Mouse (Mus musculus): ENCODE results near the gene Lrrc74b. TPM values are rescaled to one million over a fixed set of nuclear protein-coding genes. Genes with fewer than 3 reads are reported as not detected.
A peak's percentile ranks its signal among the peaks of the same experiment; 100 is the strongest.

Gene Lrrc74b
- total RNA-seq (2021) (not detected), polyA plus RNA-seq (2012; rRNA removed) (0.12 and 0.61 TPM in 2 replicates)
- long read RNA-seq = 0 reads

DNA sequence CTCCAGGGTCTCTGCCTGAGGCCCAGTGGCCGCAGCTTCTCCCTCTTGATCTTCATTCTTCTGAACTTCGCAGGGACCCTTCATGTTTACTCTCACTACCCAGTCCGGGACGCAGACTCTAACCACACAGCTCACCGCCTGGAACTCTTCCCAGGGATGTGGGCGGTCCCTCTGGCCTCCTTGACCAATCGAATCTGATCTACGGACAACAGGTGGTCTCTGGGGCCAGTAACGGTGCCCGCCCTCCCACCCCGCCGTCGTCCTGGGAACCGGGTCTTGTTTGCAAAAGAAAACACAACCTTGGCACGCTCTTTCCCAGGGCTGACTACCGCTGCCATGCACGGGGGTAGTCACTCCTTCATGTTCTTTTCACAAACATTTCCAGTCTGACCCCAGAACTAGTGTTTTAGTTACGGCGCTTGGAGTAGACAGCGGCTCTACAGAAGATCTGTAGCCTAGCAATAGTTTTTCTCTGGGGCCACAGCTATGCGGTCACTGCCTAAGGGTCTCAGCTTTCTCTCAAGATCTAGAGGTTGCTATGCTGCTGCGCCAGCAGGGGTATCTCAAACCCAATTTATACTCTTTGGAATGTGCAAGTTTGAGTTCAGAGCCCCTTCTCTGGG lies at the start of gene Lrrc74b:
Lrrc74b (minus strand) TSS at position 120 of the 623 bp plus-strand sequence.
- Histone ChIP-seq H3K4me3 (peak within 1 kb of the TSS; percentile 44), H3K27me3 (ENCODE audit: control insufficient read depth, insufficient read depth, low read length) (no peaks in the 10 kb centered on the region), H3K36me3 (ENCODE audit: control insufficient read depth, insufficient read depth, low read length) (no peaks in the 10 kb centered on the region), H3K9ac (ENCODE audit: low read depth, low read length) (0 out of 2 replicates have a peak within 1 kb of the TSS, but pooled peaks have one; percentile 3), H3K4me1 (ENCODE audit: control insufficient read depth, insufficient read depth, low read length) (no peaks in the 10 kb centered on the region), H3K79me2 (replicated peaks; ENCODE audit: control insufficient read depth, insufficient read depth, low read length) (no peaks in the 10 kb centered on the region), H3K27ac (no peak within 1 kb of the TSS; the same call in 1 of the 2 replicates)
- TF ChIP-seq CTCF (IDR thresholded peaks at IDR 0.05) (no peak), EP300 (IDR thresholded peaks at IDR 0.05; ENCODE audit: insufficient read depth, low read depth, low read length) (no peak), POLR2A (IDR thresholded peaks at IDR 0.05; ENCODE audit: insufficient read depth, low read depth, low read length) (no peak)
- WGBS = 6% methylated on average over 22 of the region's 22 CpGs
- intact Hi-C loops (cut with DNase I) = no loop called here
- peak; percentile 68 to 72 for DNase-seq

DNA sequence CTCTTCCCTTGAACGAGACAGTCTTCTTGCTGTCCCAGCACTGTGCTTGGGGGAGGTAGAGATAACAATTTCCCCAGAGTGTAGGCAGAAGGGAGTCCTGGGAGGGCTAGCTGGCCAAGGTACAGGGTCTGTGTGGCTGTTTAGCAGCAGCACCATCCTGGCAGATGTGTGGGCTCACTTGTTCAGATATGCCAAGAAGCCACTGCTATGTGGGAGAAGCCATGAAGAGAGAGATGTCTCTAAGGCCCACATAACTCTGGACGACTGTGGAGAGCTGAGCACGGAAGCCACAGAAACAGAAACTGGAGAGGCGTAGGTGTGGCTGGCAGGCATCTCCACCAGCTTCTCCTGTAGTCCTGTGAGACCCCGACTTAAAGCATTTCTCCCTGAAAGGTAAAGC lies 44.6 kb upstream of the Lrrc74b start:
- H3K36me3 ChIP-seq (ENCODE audit: control insufficient read depth, insufficient read depth, low read length) = no peaks in the 10 kb centered on the region
- no peak overlapping the region for H3K4me3 ChIP-seq
- no peak overlapping the region for H3K27ac ChIP-seq
- no peak for DNase-seq
- H3K4me1 ChIP-seq (ENCODE audit: control insufficient read depth, insufficient read depth, low read length) = no peaks in the 10 kb centered on the region
- 65% methylated on average over 5 of the region's 5 CpGs for WGBS
- TF ChIP-seq CTCF (IDR thresholded peaks at IDR 0.05) = no peak
- no peak for TF ChIP-seq EP300 (IDR thresholded peaks at IDR 0.05; ENCODE audit: insufficient read depth, low read depth, low read length)
- no peak for TF ChIP-seq POLR2A (IDR thresholded peaks at IDR 0.05; ENCODE audit: insufficient read depth, low read depth, low read length)
- intact Hi-C loops (cut with DNase I) = no loop called here
- H3K27me3 ChIP-seq (ENCODE audit: control insufficient read depth, insufficient read depth, low read length) = no peaks in the 10 kb centered on the region
- no peaks in the 10 kb centered on the region for H3K79me2 ChIP-seq (replicated peaks; ENCODE audit: control insufficient read depth, insufficient read depth, low read length)
- no peak overlapping the region for H3K9ac ChIP-seq (ENCODE audit: low read depth, low read length)

GRCm38 (mm10) chr16:17604941-17605340 lies 43.9 kb upstream of the Lrrc74b start:
- H3K4me3 ChIP-seq = no peak overlapping the region
- no peak overlapping the region for H3K9ac ChIP-seq (ENCODE audit: low read depth, low read length)
- H3K79me2 ChIP-seq (replicated peaks; ENCODE audit: control insufficient read depth, insufficient read depth, low read length) = no peaks in the 10 kb centered on the region
- DNase-seq = no peak
- intact Hi-C loops (cut with DNase I) = no loop called here
- no peak overlapping the region for H3K27ac ChIP-seq
- no peaks in the 10 kb centered on the region for H3K27me3 ChIP-seq (ENCODE audit: control insufficient read depth, insufficient read depth, low read length)
- H3K36me3 ChIP-seq (ENCODE audit: control insufficient read depth, insufficient read depth, low read length) = no peaks in the 10 kb centered on the region
- 60% methylated on average over 4 of the region's 4 CpGs for WGBS
- H3K4me1 ChIP-seq (ENCODE audit: control insufficient read depth, insufficient read depth, low read length) = no peaks in the 10 kb centered on the region
- TF ChIP-seq POLR2A (IDR thresholded peaks at IDR 0.05; ENCODE audit: insufficient read depth, low read depth, low read length) (no peak), CTCF (IDR thresholded peaks at IDR 0.05) (no peak), EP300 (IDR thresholded peaks at IDR 0.05; ENCODE audit: insufficient read depth, low read depth, low read length) (no peak)

DNA sequence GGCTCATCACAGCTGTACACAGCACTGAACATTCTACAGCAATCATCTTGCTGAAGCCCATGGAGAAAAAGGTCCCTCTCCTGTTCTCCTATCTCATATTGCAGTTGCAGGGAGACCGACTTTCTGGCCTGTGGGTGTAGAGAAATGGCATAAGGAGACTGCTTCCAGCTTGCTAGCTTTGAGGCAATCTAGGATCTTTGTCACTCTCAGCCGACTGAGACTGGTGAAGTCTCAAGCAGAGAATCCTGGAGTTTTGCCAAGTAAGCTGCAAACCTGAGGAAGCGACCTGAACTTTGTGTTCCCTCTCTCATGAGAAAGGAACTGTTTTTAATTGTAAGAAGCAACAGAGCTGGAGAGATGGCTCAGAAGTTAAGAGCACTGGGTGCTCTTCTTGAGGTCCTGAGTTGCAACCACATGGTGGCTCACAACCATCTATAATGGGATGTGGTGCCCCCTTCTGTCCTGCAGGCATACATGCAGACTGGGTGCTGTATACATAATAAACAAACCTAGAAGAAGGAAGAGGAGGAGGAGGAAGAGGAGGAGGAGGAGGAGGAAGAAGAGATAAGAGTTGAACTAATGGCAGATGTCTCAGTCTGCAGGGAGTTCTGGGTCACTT lies 40.0 kb upstream of the Lrrc74b start:
- no peak for DNase-seq
- H3K79me2 ChIP-seq (replicated peaks; ENCODE audit: control insufficient read depth, insufficient read depth, low read length) = no peaks in the 10 kb centered on the region
- H3K36me3 ChIP-seq (ENCODE audit: control insufficient read depth, insufficient read depth, low read length) = no peaks in the 10 kb centered on the region
- no peak overlapping the region for H3K9ac ChIP-seq (ENCODE audit: low read depth, low read length)
- TF ChIP-seq POLR2A (IDR thresholded peaks at IDR 0.05; ENCODE audit: insufficient read depth, low read depth, low read length) (no peak), CTCF (IDR thresholded peaks at IDR 0.05) (0 out of 2 replicates have a peak, but pooled peaks have one; percentile 18)
- no peak overlapping the region for H3K4me3 ChIP-seq
- no peak overlapping the region for H3K27ac ChIP-seq
- intact Hi-C loops (cut with DNase I) = no loop called here
- WGBS = 31% methylated on average over 3 of the region's 3 CpGs
- no peaks in the 10 kb centered on the region for H3K27me3 ChIP-seq (ENCODE audit: control insufficient read depth, insufficient read depth, low read length)
- H3K4me1 ChIP-seq (ENCODE audit: control insufficient read depth, insufficient read depth, low read length) = no peaks in the 10 kb centered on the region

DNA sequence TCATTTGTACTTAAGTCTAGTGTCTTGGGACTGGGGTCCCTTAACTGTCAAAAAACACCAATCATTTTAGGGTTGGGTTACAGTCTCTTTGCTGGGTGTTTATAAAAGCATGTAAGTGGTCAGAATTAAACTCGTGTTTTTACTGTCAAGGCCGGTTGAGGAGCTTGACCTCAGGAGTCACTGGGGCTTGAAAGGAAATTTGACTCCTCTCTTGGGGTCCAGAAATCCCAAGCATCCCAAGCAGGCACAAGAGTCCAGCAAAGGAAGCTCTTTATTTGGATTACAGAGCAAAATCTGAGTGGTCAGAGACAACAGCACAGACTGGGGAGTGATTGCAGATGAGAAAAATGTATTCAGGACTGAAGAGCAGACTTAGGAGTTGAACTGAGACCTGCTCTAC lies 29.7 kb upstream of the Lrrc74b start:
- intact Hi-C loops (cut with DNase I) = no loop called here
- H3K27ac ChIP-seq = no peak overlapping the region
- DNase-seq = no peak
- 32% methylated on average over 2 of the region's 2 CpGs for WGBS
- no peaks in the 10 kb centered on the region for H3K36me3 ChIP-seq (ENCODE audit: control insufficient read depth, insufficient read depth, low read length)
- H3K9ac ChIP-seq (ENCODE audit: low read depth, low read length) = no peak overlapping the region
- H3K4me1 ChIP-seq (ENCODE audit: control insufficient read depth, insufficient read depth, low read length) = no peaks in the 10 kb centered on the region
- H3K27me3 ChIP-seq (ENCODE audit: control insufficient read depth, insufficient read depth, low read length) = no peaks in the 10 kb centered on the region
- TF ChIP-seq POLR2A (IDR thresholded peaks at IDR 0.05; ENCODE audit: insufficient read depth, low read depth, low read length) (no peak), CTCF (IDR thresholded peaks at IDR 0.05) (no peak), EP300 (IDR thresholded peaks at IDR 0.05; ENCODE audit: insufficient read depth, low read depth, low read length) (no peak)
- H3K4me3 ChIP-seq = no peak overlapping the region
- H3K79me2 ChIP-seq (replicated peaks; ENCODE audit: control insufficient read depth, insufficient read depth, low read length) = no peaks in the 10 kb centered on the region

GRCm38 (mm10) chr16:17584555-17584954 lies 23.5 kb upstream of the Lrrc74b start:
- H3K4me1 ChIP-seq (ENCODE audit: control insufficient read depth, insufficient read depth, low read length) = no peaks in the 10 kb centered on the region
- intact Hi-C loops (cut with DNase I) = no loop called here
- H3K36me3 ChIP-seq (ENCODE audit: control insufficient read depth, insufficient read depth, low read length) = no peaks in the 10 kb centered on the region
- no peak overlapping the region for H3K9ac ChIP-seq (ENCODE audit: low read depth, low read length)
- 81% methylated on average over 7 of the region's 7 CpGs for WGBS
- no peaks in the 10 kb centered on the region for H3K79me2 ChIP-seq (replicated peaks; ENCODE audit: control insufficient read depth, insufficient read depth, low read length)
- H3K4me3 ChIP-seq = no peak overlapping the region
- H3K27ac ChIP-seq = no peak overlapping the region
- no peak for DNase-seq
- TF ChIP-seq POLR2A (IDR thresholded peaks at IDR 0.05; ENCODE audit: insufficient read depth, low read depth, low read length) (no peak), EP300 (IDR thresholded peaks at IDR 0.05; ENCODE audit: insufficient read depth, low read depth, low read length) (no peak), CTCF (IDR thresholded peaks at IDR 0.05) (no peak)
- H3K27me3 ChIP-seq (ENCODE audit: control insufficient read depth, insufficient read depth, low read length) = no peaks in the 10 kb centered on the region

All from heart, adult 2 months (tissue).